Mouse (Mus musculus) ES-E14 (cell line): ENCODE measurements around the gene Zfyve9.
A peak's percentile ranks its signal among the peaks of the same experiment; 100 is the strongest.

ENCODE experiments used
- CHD2 ChIP-seq: IDR thresholded peaks from 2 replicates; pipeline ENCODE4 v1.6.1; 2014; ENCODE audit warnings: mild to moderate bottlenecking, low read depth, low read length, inconsistent platforms
- HCFC1 ChIP-seq: IDR thresholded peaks from 2 replicates; pipeline ENCODE4 v1.6.1; 2012; ENCODE audit warnings: low read length, inconsistent platforms, borderline replicate concordance; ENCODE audit not compliant: insufficient read depth
- MAFK ChIP-seq: IDR thresholded peaks from 2 replicates; pipeline ENCODE4 v1.6.1; 2014; ENCODE audit warnings: mild to moderate bottlenecking, low read depth, low read length, inconsistent platforms; ENCODE audit not compliant: insufficient read depth
- ZC3H11A ChIP-seq: IDR thresholded peaks from 2 replicates; pipeline ENCODE4 v1.6.1; 2012; ENCODE audit warnings: low read depth, mild to moderate bottlenecking, inconsistent platforms, low read length, borderline replicate concordance
- ZNF384 ChIP-seq: IDR thresholded peaks from 2 replicates; pipeline ENCODE4 v1.6.1; 2012; ENCODE audit warnings: low read depth, low read length, inconsistent platforms

DNA sequence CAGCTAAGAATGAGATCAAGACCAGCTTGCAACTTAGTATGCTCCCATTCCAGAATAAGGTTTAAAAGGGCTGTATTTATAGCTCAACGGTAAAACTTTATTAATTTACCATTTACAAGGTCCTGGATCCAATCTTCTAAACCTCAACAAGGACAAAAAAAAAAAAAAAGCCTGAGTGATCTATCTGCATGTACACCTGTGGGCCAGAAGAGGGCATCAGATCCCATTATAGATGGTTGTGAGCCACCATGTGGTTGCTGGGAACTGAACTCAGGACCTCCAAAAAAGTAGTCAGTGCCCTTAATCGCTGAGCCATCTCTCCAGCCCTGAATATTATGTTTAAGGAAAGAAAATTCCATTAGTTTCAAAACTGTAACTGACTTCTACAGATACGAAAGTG is 90.1 kb downstream of the Zfyve9 start:
- no peak for TF ChIP-seq ZC3H11A
- TF ChIP-seq ZNF384: peak; percentile 98
- no peak for TF ChIP-seq CHD2
- TF ChIP-seq MAFK: 0 out of 2 replicates have a peak, but pooled peaks have one; percentile 8
- TF ChIP-seq HCFC1: no peak
